In the genomic region with DNA sequence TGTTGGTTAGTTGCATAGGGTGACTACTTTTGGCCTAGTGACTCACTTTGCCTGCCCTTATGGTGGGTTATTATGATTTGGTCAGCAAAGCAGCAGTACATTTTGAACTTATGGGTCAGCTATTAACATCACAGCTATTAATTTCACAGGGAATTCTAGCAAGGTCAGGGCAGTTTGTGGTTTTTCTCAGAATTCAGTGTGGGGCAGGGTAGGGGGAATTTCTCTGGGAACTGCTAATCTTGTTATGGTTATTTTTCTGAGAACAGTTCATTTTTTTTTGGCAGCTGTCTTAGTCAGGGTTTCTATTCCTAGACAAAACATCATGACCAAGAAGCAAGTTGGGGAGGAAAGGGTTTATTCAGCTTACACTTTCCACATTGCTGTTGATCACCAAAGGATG, we compare ENCODE assay signal across 5 mouse cellular contexts. TPM values are rescaled to one million over a fixed set of nuclear protein-coding genes. Genes with fewer than 3 reads are reported as not detected.
DNase-seq lines count a peak whose midpoint lies in the region; ATAC-seq and TF ChIP-seq lines count a peak whose summit lies in the region.
"Not testable (repeated sequence)": the region's sequence is repeated elsewhere in the genome, so short reads cannot be mapped to it uniquely, and the experiment has no call there.

No protein-coding gene starts in this region.

- H3K4me2 ChIP-seq in lung, postnatal 0 days (replicated peaks; ENCODE audit: low read depth, low read length) = not testable (repeated sequence)

- H3K27me3 ChIP-seq in kidney, adult 2 months (replicated peaks; ENCODE audit: control insufficient read depth, insufficient read depth, low read length); lung, postnatal 0 days (replicated peaks; ENCODE audit: insufficient read depth, low read length): not testable (repeated sequence)

- not testable (repeated sequence) for H3K9me3 ChIP-seq in lung, postnatal 0 days (ENCODE audit: low read length)

- ATAC-seq in lung, postnatal 0 days = peak; percentile 17; the same call in 1 of the 2 replicates

- DNase-seq in 3T3-L1 (ENCODE audit: low read depth, low spot score) = peak; percentile 51
- peak; percentile 17 for DNase-seq in fibroblast of lung, adult 2 months (ENCODE audit: low read depth)
- DNase-seq in kidney, adult 2 months = peak; percentile 80
- DNase-seq in kidney, postnatal 14 days = peak; percentile 47
- DNase-seq in lung, postnatal 0 days (ENCODE audit: low spot score) = not testable (repeated sequence)

- peak overlapping the region; percentile 38; the same call in 1 of the 2 replicates for H3K27ac ChIP-seq in kidney, adult 2 months (ENCODE audit: insufficient read depth, low read depth, low read length)
- H3K27ac ChIP-seq in lung, postnatal 0 days (ENCODE audit: low read length) = not testable (repeated sequence)

- not testable (repeated sequence) for TF ChIP-seq POLR2A in kidney, adult 2 months (IDR thresholded peaks at IDR 0.05; ENCODE audit: low read depth, low read length)

- not testable (repeated sequence) for TF ChIP-seq EP300 in lung, postnatal 0 days (IDR thresholded peaks at IDR 0.05)

- not testable (repeated sequence) for H3K9ac ChIP-seq in lung, postnatal 0 days (replicated peaks; ENCODE audit: low read depth)

- H3K4me3 ChIP-seq in kidney, adult 2 months (ENCODE audit: insufficient read depth, low read depth, low read length); lung, postnatal 0 days (ENCODE audit: low read depth, low read length): not testable (repeated sequence)

- not testable (repeated sequence) for TF ChIP-seq CTCF in kidney, adult 2 months (conservative IDR thresholded peaks at IDR 0.05; ENCODE audit: insufficient read depth, insufficient read length, low read depth, low read length); lung, postnatal 0 days (IDR thresholded peaks at IDR 0.05)

- not testable (repeated sequence) for H3K4me1 ChIP-seq in kidney, adult 2 months (ENCODE audit: control insufficient read depth, insufficient read depth, low read length); lung, postnatal 0 days (ENCODE audit: insufficient read depth, low read depth, low read length)

- H3K36me3 ChIP-seq in kidney, adult 2 months (ENCODE audit: control insufficient read depth, insufficient read depth, low read length); lung, postnatal 0 days (ENCODE audit: insufficient read depth, low read length): not testable (repeated sequence)

RNA-seq across cellular contexts. Expression of a gene that starts 16.4 kb away (rescaled TPM):
- polyA plus RNA-seq in kidney, adult 2 months (2012; rRNA removed) = 64.7 and 77.2 TPM in 2 replicates
- polyA plus RNA-seq in lung, postnatal 0 days (2015; fragmentation: Nextera tagmentation; extraction: Ambion mirVana) = 55.7 and 72.3 TPM in 2 replicates

RNA-seq across cellular contexts. Expression of a gene that starts 38.2 kb away (rescaled TPM):
- polyA plus RNA-seq in kidney, adult 2 months (2012; rRNA removed) = 0.88 and 0.91 TPM in 2 replicates
- polyA plus RNA-seq in lung, postnatal 0 days (2015; fragmentation: Nextera tagmentation; extraction: Ambion mirVana) = 2.7 and 2.9 TPM in 2 replicates
